Mouse (Mus musculus) CH12.LX (cell line): ENCODE data around the gene Itk.

ENCODE experiments used
- CTCF ChIP-seq, 2 experiments: IDR thresholded peaks in 1 of 2; conservative IDR thresholded peaks in 1 of 2; 2 replicates each; pipeline ENCODE4 v1.5.1; 2011 to 2012; ENCODE audit warnings: low read depth in 2 of 2, low read length in 2 of 2, improper control_type of control experiment in 1 of 2, inconsistent platforms in 1 of 2, mild to moderate bottlenecking in 1 of 2, moderate library complexity in 1 of 2
- HCFC1 ChIP-seq: IDR thresholded peaks from 2 replicates; pipeline ENCODE4 v1.6.1; 2012; ENCODE audit warnings: low read depth, mild to moderate bottlenecking, inconsistent platforms, low read length, improper control_type of control experiment
- MAFK ChIP-seq: IDR thresholded peaks from 2 replicates; pipeline ENCODE4 v1.6.1; 2011; ENCODE audit warnings: low read length, improper control_type of control experiment; ENCODE audit not compliant: insufficient replicate concordance
- MEF2A ChIP-seq: IDR thresholded peaks from 2 replicates; pipeline ENCODE4 v1.6.1; 2014; ENCODE audit warnings: low read depth, mild to moderate bottlenecking, inconsistent platforms, low read length, improper control_type of control experiment, borderline replicate concordance
- MYC ChIP-seq: IDR thresholded peaks from 2 replicates; pipeline ENCODE4 v1.6.1; 2011; ENCODE audit warnings: low read depth, mild to moderate bottlenecking, improper control_type of control experiment, low read length
- POLR2A ChIP-seq: IDR thresholded peaks from 2 replicates; pipeline ENCODE4 v1.6.1; 2011; ENCODE audit warnings: low read depth, mild to moderate bottlenecking, improper control_type of control experiment, low read length
- RCOR1 ChIP-seq: conservative IDR thresholded peaks from 2 replicates; pipeline ENCODE4 v1.6.1; 2012; ENCODE audit warnings: low read depth, mild to moderate bottlenecking, inconsistent platforms, low read length, improper control_type of control experiment
- USF1 ChIP-seq: IDR thresholded peaks from 2 replicates; pipeline ENCODE4 v1.6.1; 2014; ENCODE audit warnings: low read depth, mild to moderate bottlenecking, inconsistent platforms, low read length, improper control_type of control experiment
- ZC3H11A ChIP-seq: IDR thresholded peaks from 2 replicates; pipeline ENCODE4 v1.6.1; 2012; ENCODE audit warnings: low read depth, mild to moderate bottlenecking, inconsistent platforms, low read length, improper control_type of control experiment
- ZNF384 ChIP-seq: IDR thresholded peaks from 2 replicates; pipeline ENCODE4 v1.6.1; 2012; ENCODE audit warnings: low read depth, low read length, improper control_type of control experiment, inconsistent platforms

DNA sequence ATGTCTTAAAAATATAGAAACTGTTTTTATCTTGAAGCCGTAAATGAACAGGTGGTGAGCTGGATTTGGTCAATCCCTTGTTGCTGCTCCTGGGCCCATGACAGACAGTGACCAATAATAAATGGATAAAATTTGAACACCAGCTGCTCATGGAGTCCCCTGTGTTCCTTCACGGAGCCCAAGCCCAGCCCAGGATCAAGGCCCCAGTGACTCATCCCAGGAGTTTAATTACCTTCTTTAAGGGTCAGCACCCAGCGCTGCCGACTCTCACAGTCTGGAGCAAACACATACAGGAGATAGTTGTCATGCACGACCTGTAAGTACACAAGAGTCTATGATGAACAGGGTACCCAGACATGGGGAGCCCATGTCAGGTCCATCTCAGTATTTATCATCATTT lies 23.6 kb downstream of the Itk start:
- no peak for TF ChIP-seq MAFK
- TF ChIP-seq HCFC1, result no peak
- no peak for TF ChIP-seq POLR2A
- TF ChIP-seq CTCF (conservative IDR thresholded peaks at IDR 0.05 in 1 of 2, IDR thresholded peaks at IDR 0.05 in 1 of 2; ENCODE audit: low read depth in 2 of 2, low read length in 2 of 2), result no peak
- TF ChIP-seq RCOR1, result no peak
- TF ChIP-seq MEF2A, result no peak
- TF ChIP-seq ZC3H11A, result no peak
- TF ChIP-seq MYC, result no peak
- no peak for TF ChIP-seq USF1
- TF ChIP-seq ZNF384, result no peak
